ENCODE assay signal across 14 mouse cellular contexts in the genomic region with DNA sequence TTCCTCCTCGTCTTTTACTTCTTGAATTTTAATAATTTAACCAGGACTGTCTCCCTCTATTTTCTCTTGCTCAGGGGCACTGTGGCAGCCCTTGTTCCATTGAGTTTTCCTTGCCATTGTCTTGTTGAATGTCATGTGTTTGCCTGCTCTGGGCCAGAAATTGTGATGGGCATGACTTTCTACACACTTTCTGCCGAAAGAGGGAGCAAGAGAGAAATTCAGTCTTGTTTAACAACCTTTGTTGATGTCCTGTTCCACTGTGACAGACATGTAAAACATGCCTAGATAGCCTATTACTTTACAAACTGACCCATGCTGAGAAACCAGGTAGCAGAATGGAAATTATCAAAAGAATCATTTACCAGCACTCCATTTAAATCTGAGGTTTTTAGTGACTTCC. TPM values are rescaled to one million over a fixed set of nuclear protein-coding genes. Genes with fewer than 3 reads are reported as not detected.
DNase-seq lines count a peak whose midpoint lies in the region; ATAC-seq and TF ChIP-seq lines count a peak whose summit lies in the region.
"Had no signal": no experiment of that assay in that cellular context is flagged by ENCODE, and none has a peak within 500 bp of the region (broad histone marks: within the 10 kb centered on the region; RNA-seq: fewer than 3 reads in every experiment).

No protein-coding gene starts in this region.

- no peaks in the 10 kb centered on the region for H3K4me1 ChIP-seq in heart, postnatal 0 days (ENCODE audit: control insufficient read depth, insufficient read depth)
- H3K4me1 ChIP-seq in heart, embryonic 11.5 days (ENCODE audit: control insufficient read depth, insufficient read depth, low read length): peaks cover 6% of the 10 kb centered on the region
- H3K4me1 ChIP-seq in liver, embryonic 14.5 days (replicated peaks; ENCODE audit: control insufficient read depth in 2 of 2, insufficient read depth in 2 of 2, low read length in 1 of 2): no peaks in the 10 kb centered on the region
- H3K4me1 ChIP-seq in ES-E14 (ENCODE audit: control insufficient read depth in 2 of 2, insufficient read depth in 2 of 2, low read length in 2 of 2, poor library complexity in 1 of 2): peaks cover 1 to 4% of the 10 kb centered on the region in 2 experiments; a peak in 2 of 4 replicates
- H3K4me1 ChIP-seq: hindbrain, embryonic 12.5 days; limb, embryonic 15.5 days had no signal

- no peak for DNase-seq in heart, postnatal 0 days (ENCODE audit: low spot score)
- DNase-seq in liver, embryonic 14.5 days (ENCODE audit: low read depth in 3 of 3, low spot score in 3 of 3): no peak
- DNase-seq in liver (no peak), ES-E14 (ENCODE audit: low read depth, low spot score) (peak; percentile 68)
- DNase-seq in induced T-regulatory cell, adult 2 months (ENCODE audit: low read depth): peak; percentile 34
- no peak for DNase-seq in frontal cortex, postnatal 10 days (ENCODE audit: low spot score in 2 of 2)
- no peak for DNase-seq in adrenal gland, postnatal 36 days
- DNase-seq: cerebellum, adult 8-10 months had no signal

- no peak for ATAC-seq in heart, postnatal 0 days (ENCODE audit: insufficient read depth, low read depth)
- no peak for ATAC-seq in heart, embryonic 11.5 days (replicated peaks; ENCODE audit: insufficient number of reproducible peaks, low FRiP score, low TSS enrichment)
- ATAC-seq in liver, embryonic 14.5 days (ENCODE audit: insufficient read depth): no peak

- TF ChIP-seq CTCF in heart, postnatal 0 days (IDR thresholded peaks at IDR 0.05; ENCODE audit: low read depth): peak; percentile 12; the same call in 1 of the 2 replicates
- TF ChIP-seq CTCF in liver, embryonic 14.5 days (IDR thresholded peaks at IDR 0.05; ENCODE audit: low read depth): peak; percentile 18; the same call in 1 of the 2 replicates

- no peak overlapping the region for H3K4me3 ChIP-seq in heart, postnatal 0 days (ENCODE audit: low read depth, low read length)
- no peak overlapping the region for H3K4me3 ChIP-seq in heart, embryonic 11.5 days (ENCODE audit: low read depth, low read length)
- H3K4me3 ChIP-seq in liver, embryonic 14.5 days (ENCODE audit: insufficient read depth in 1 of 2, low read depth in 2 of 2, low read length in 2 of 2): no peak overlapping the region
- H3K4me3 ChIP-seq in ES-E14 (ENCODE audit: insufficient read depth in 1 of 2, low read depth in 1 of 2, low read length in 2 of 2, poor library complexity in 1 of 2, severe bottlenecking in 1 of 2): no peak overlapping the region
- H3K4me3 ChIP-seq: heart, embryonic 12.5 days; hindbrain, embryonic 12.5 days; limb, embryonic 15.5 days; megakaryocyte, embryonic 14.5 days; myocyte had no signal

- H3K36me3 ChIP-seq in heart, postnatal 0 days (replicated peaks; ENCODE audit: control insufficient read depth, insufficient read depth, low read length): peaks cover 33% of the 10 kb centered on the region
- H3K36me3 ChIP-seq in heart, embryonic 11.5 days (ENCODE audit: control insufficient read depth, insufficient read depth, low read length): peaks cover 16% of the 10 kb centered on the region
- H3K36me3 ChIP-seq in liver, embryonic 14.5 days (replicated peaks; ENCODE audit: control insufficient read depth, insufficient read depth, low read depth): peaks cover 17% of the 10 kb centered on the region
- peaks cover 17% of the 10 kb centered on the region for H3K36me3 ChIP-seq in ES-E14 (ENCODE audit: control insufficient read depth, insufficient read depth, low read length, poor library complexity, severe bottlenecking)

- H3K9me3 ChIP-seq in heart, postnatal 0 days (replicated peaks; ENCODE audit: control insufficient read depth, low read length): no peaks in the 10 kb centered on the region
- H3K9me3 ChIP-seq in heart, embryonic 11.5 days (replicated peaks; ENCODE audit: control insufficient read depth, low read length): no peaks in the 10 kb centered on the region
- H3K9me3 ChIP-seq in liver, embryonic 14.5 days (ENCODE audit: control insufficient read depth, low read length): no peaks in the 10 kb centered on the region
- no peaks in the 10 kb centered on the region for H3K9me3 ChIP-seq in ES-E14 (ENCODE audit: control insufficient read depth, insufficient read depth, low read depth, low read length)
- H3K9me3 ChIP-seq: heart, embryonic 12.5 days; hindbrain, embryonic 12.5 days; limb, embryonic 15.5 days; megakaryocyte, embryonic 14.5 days had no signal

- no peak for TF ChIP-seq EP300 in heart, postnatal 0 days (IDR thresholded peaks at IDR 0.05; ENCODE audit: low read depth)
- no peak for TF ChIP-seq EP300 in liver, embryonic 14.5 days (IDR thresholded peaks at IDR 0.05; ENCODE audit: low read depth)

- in situ Hi-C loops in ES-E14 (cut with MboI; ENCODE audit: low sequenced_read_pairs in 2 of 2, unreplicated experiment in 2 of 2): no loop called here

- H3K9ac ChIP-seq in heart, postnatal 0 days (replicated peaks; ENCODE audit: low read depth, low read length): no peak overlapping the region
- no peak overlapping the region for H3K9ac ChIP-seq in heart, embryonic 11.5 days (ENCODE audit: low read depth, low read length)
- no peak overlapping the region for H3K9ac ChIP-seq in liver, embryonic 14.5 days (replicated peaks)
- no peak overlapping the region for H3K9ac ChIP-seq in ES-E14 (ENCODE audit: insufficient read depth, low read depth, low read length, poor library complexity, severe bottlenecking)
- H3K9ac ChIP-seq: heart, embryonic 12.5 days; hindbrain, embryonic 12.5 days; limb, embryonic 15.5 days had no signal

- H3K27me3 ChIP-seq in heart, postnatal 0 days (ENCODE audit: control insufficient read depth, insufficient read depth, low read length): no peaks in the 10 kb centered on the region
- H3K27me3 ChIP-seq in heart, embryonic 11.5 days (ENCODE audit: control insufficient read depth, insufficient read depth, low read length): no peaks in the 10 kb centered on the region
- H3K27me3 ChIP-seq in liver, embryonic 14.5 days (ENCODE audit: control insufficient read depth, insufficient read depth, low read length): no peaks in the 10 kb centered on the region
- H3K27me3 ChIP-seq: heart, embryonic 12.5 days; hindbrain, embryonic 12.5 days; limb, embryonic 15.5 days; megakaryocyte, embryonic 14.5 days had no signal

- WGBS in heart, postnatal 0 days: 72% methylated on average over 2 of the region's 2 CpGs
- 85% methylated on average over 2 of the region's 2 CpGs for WGBS in heart, embryonic 11.5 days (ENCODE audit: insufficient replicate concordance)
- WGBS in liver, embryonic 14.5 days (ENCODE audit: insufficient replicate concordance): 77% methylated on average over 2 of the region's 2 CpGs

- H3K27ac ChIP-seq in heart, postnatal 0 days (ENCODE audit: low read depth): no peak overlapping the region
- no peak overlapping the region for H3K27ac ChIP-seq in heart, embryonic 11.5 days (ENCODE audit: low read depth, low read length)
- H3K27ac ChIP-seq in liver, embryonic 14.5 days: no peak overlapping the region
- peak overlapping the region; percentile 40; the same call in 1 of the 2 replicates for H3K27ac ChIP-seq in ES-E14 (ENCODE audit: insufficient read depth, low read depth, low read length, poor library complexity, severe bottlenecking)
- H3K27ac ChIP-seq: hindbrain, embryonic 12.5 days; limb, embryonic 15.5 days had no signal

- H3K4me2 ChIP-seq in heart, postnatal 0 days (ENCODE audit: low read depth, low read length): no peak overlapping the region
- no peak overlapping the region for H3K4me2 ChIP-seq in heart, embryonic 11.5 days
- no peak overlapping the region for H3K4me2 ChIP-seq in liver, embryonic 14.5 days (ENCODE audit: low read depth)
- H3K4me2 ChIP-seq: heart, embryonic 12.5 days; hindbrain, embryonic 12.5 days; limb, embryonic 15.5 days had no signal

TF ChIP-seq in ES-E14, 5 proteins besides CTCF, POLR2A, EP300 and RAD21:
- TF ChIP-seq ZNF384 (IDR thresholded peaks at IDR 0.05; ENCODE audit: low read depth, low read length) (no peak), CHD2 (IDR thresholded peaks at IDR 0.05; ENCODE audit: low read depth, low read length) (no peak), ZC3H11A (IDR thresholded peaks at IDR 0.05; ENCODE audit: borderline replicate concordance, low read depth, low read length) (no peak), MAFK (IDR thresholded peaks at IDR 0.05; ENCODE audit: insufficient read depth, low read depth, low read length) (no peak), HCFC1 (IDR thresholded peaks at IDR 0.05; ENCODE audit: borderline replicate concordance, insufficient read depth, low read length) (no peak)
TF ChIP-seq in ES-E14: peak in this region for 0.

RNA-seq across cellular contexts. Expression of a gene that starts 33.7 kb away (rescaled TPM):
- total RNA-seq in heart, postnatal 0 days (2014; rRNA removed; ENCODE audit: low replicate concordance): 3.6 and 5.5 TPM in 2 replicates
- 3.9 and 4.3 TPM in 2 replicates for polyA plus RNA-seq in heart, postnatal 0 days (2015; fragmentation: Nextera tagmentation; extraction: Ambion mirVana)
- 14.0 and 15.1 TPM in 2 replicates for polyA plus RNA-seq in heart, embryonic 11.5 days (2014; fragmentation: Nextera tagmentation; extraction: Ambion mirVana)
- polyA plus RNA-seq in liver, embryonic 14.5 days (2012; rRNA removed): 3.5 and 3.9 TPM in 2 replicates
- 4.1 and 4.3 TPM in 2 replicates for polyA plus RNA-seq in liver, embryonic 14.5 days (2014; fragmentation: Nextera tagmentation; extraction: Ambion mirVana)
- 21.9 and 25.8 TPM in 2 replicates for total RNA-seq in ES-E14 (2012; rRNA removed)
- total RNA-seq in adrenal gland, postnatal 36 days (2021): 10 to 100 TPM in 1 of 2 experiments, 1 to 10 TPM in 1; 7.2 to 10.0 TPM

RNA-seq across cellular contexts. Expression of a gene that starts 33.8 kb away (rescaled TPM):
- 54.6 and 129 TPM in 2 replicates for total RNA-seq in heart, postnatal 0 days (2014; rRNA removed; ENCODE audit: low replicate concordance)
- polyA plus RNA-seq in heart, postnatal 0 days (2015; fragmentation: Nextera tagmentation; extraction: Ambion mirVana): 78.1 and 82.4 TPM in 2 replicates
- polyA plus RNA-seq in heart, embryonic 11.5 days (2014; fragmentation: Nextera tagmentation; extraction: Ambion mirVana): 128 and 149 TPM in 2 replicates
- polyA plus RNA-seq in liver, embryonic 14.5 days (2012; rRNA removed): 35.4 and 37.1 TPM in 2 replicates
- polyA plus RNA-seq in liver, embryonic 14.5 days (2014; fragmentation: Nextera tagmentation; extraction: Ambion mirVana): 54.3 and 65.3 TPM in 2 replicates
- 186 and 206 TPM in 2 replicates for total RNA-seq in ES-E14 (2012; rRNA removed)
- total RNA-seq in adrenal gland, postnatal 36 days (2021): 100 to 1,000 TPM; 180 to 205 TPM

Comparison
In these comparisons a context has a peak if more than half of its experiments do, and no peak if none do; other contexts are left out.
1. DNase-seq: peak in ES-E14 (single experiment) and induced T-regulatory cell, adult 2 months (single experiment); none in heart, postnatal 0 days (single experiment), liver, embryonic 14.5 days (0 of 3), liver (single experiment), frontal cortex, postnatal 10 days (0 of 2) and adrenal gland, postnatal 36 days (0 of 2).